Mouse (Mus musculus): ENCODE measurements at regions not wholly inside any gene's neighbourhood (a gene's known extent, or its start where the extent isn't known, plus 50 kb on each side); places are given as distances from the start of the nearest gene placed in this dataset.

GRCm38 (mm10) chr10:62055408-62055807 lies 76.5 kb upstream of the Col13a1 start:
- Histone ChIP-seq H3K9ac (ENCODE audit: low read depth, low read length) (no peak overlapping the region), H3K4me3 (ENCODE audit: low read depth, low read length) (no peak overlapping the region), H3K36me3 (ENCODE audit: control insufficient read depth, insufficient read depth, low read length) (no peaks in the 10 kb centered on the region), H3K9me3 (ENCODE audit: control insufficient read depth, low read length) (no peaks in the 10 kb centered on the region), H3K4me1 (replicated peaks; ENCODE audit: control insufficient read depth, insufficient read depth, low read length) (0 out of 2 replicates have a peak, but pooled peaks cover 3% of the 10 kb centered on the region), H3K4me2 (replicated peaks; ENCODE audit: low read depth, low read length) (no peak overlapping the region), H3K27me3 (ENCODE audit: control insufficient read depth, insufficient read depth, low read length) (no peaks in the 10 kb centered on the region), H3K27ac (ENCODE audit: low read depth, low read length) (no peak overlapping the region)
- ATAC-seq (ENCODE audit: low FRiP score) (no peak), DNase-seq (ENCODE audit: low spot score) (peak; percentile 65)
- 77% methylated on average over 2 of the region's 2 CpGs for WGBS

DNA sequence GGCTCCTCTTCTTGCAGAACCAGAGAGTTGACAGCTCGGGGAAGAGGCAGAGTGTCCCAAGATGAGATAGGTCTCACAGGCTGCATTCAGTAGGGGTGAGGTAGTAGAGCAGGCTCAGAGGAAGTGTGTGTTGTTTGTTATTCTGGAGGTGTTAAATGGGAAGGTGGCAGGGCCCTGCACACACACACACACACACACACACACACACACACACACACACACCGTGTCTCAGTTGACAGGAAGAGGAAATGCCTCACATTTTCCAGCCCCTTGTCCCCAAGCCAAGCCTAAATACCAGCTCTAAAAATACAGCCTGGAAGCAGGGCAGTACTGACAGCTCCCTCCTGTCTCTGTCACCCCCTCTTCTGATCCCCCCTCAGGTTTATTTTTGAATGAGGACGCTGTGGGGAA lies 70.9 kb upstream of the Col13a1 start:
- no peak overlapping the region for H3K27ac ChIP-seq (ENCODE audit: low read depth, low read length)
- WGBS: 40% methylated on average over 3 of the region's 3 CpGs
- H3K4me2 ChIP-seq (replicated peaks; ENCODE audit: low read depth, low read length): no peak overlapping the region
- H3K4me3 ChIP-seq (ENCODE audit: low read depth, low read length): no peak overlapping the region
- no peak overlapping the region for H3K9ac ChIP-seq (ENCODE audit: low read depth, low read length)
- no peaks in the 10 kb centered on the region for H3K36me3 ChIP-seq (ENCODE audit: control insufficient read depth, insufficient read depth, low read length)
- no peak for ATAC-seq (ENCODE audit: low FRiP score)
- H3K4me1 ChIP-seq (replicated peaks; ENCODE audit: control insufficient read depth, insufficient read depth, low read length): no peaks in the 10 kb centered on the region
- H3K9me3 ChIP-seq (ENCODE audit: control insufficient read depth, low read length): no peaks in the 10 kb centered on the region
- no peaks in the 10 kb centered on the region for H3K27me3 ChIP-seq (ENCODE audit: control insufficient read depth, insufficient read depth, low read length)
- DNase-seq (ENCODE audit: low spot score): no peak

DNA sequence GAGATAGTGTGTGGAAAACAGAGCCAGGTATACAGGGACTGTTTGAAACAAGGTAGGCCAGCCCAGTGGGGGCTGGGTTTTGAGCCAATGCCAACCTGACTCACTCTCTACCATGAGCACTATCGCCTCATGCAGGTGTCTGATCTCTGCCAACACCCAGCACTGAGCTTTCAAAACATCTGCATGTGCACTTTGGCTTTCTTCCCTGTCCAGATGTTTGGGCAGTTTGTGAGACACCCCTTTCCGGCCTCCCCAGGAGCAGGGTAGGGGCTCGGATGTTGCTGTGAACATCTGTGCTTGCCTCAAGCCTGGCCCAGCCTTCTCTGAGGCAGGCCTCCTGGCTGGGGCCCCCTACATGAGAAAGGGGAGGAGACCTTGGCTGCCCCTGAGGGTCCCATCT lies 65.5 kb upstream of the Col13a1 start:
- Histone ChIP-seq H3K36me3 (ENCODE audit: control insufficient read depth, insufficient read depth, low read length) (no peaks in the 10 kb centered on the region), H3K27ac (ENCODE audit: low read depth, low read length) (no peak overlapping the region), H3K9me3 (ENCODE audit: control insufficient read depth, low read length) (peaks cover 9% of the 10 kb centered on the region), H3K27me3 (ENCODE audit: control insufficient read depth, insufficient read depth, low read length) (no peaks in the 10 kb centered on the region), H3K9ac (ENCODE audit: low read depth, low read length) (no peak overlapping the region), H3K4me1 (replicated peaks; ENCODE audit: control insufficient read depth, insufficient read depth, low read length) (no peaks in the 10 kb centered on the region), H3K4me3 (ENCODE audit: low read depth, low read length) (no peak overlapping the region), H3K4me2 (replicated peaks; ENCODE audit: low read depth, low read length) (no peak overlapping the region)
- ATAC-seq (ENCODE audit: low FRiP score): no peak
- DNase-seq (ENCODE audit: low spot score): no peak
- whole genome bisulfite sequencing: 79% methylated on average over 3 of the region's 3 CpGs

GRCm38 (mm10) chr10:62039915-62040314 lies 61.0 kb upstream of the Col13a1 start:
- Histone ChIP-seq H3K36me3 (ENCODE audit: control insufficient read depth, insufficient read depth, low read length) (no peaks in the 10 kb centered on the region), H3K4me3 (ENCODE audit: low read depth, low read length) (no peak overlapping the region), H3K27ac (ENCODE audit: low read depth, low read length) (no peak overlapping the region), H3K9ac (ENCODE audit: low read depth, low read length) (no peak overlapping the region), H3K27me3 (ENCODE audit: control insufficient read depth, insufficient read depth, low read length) (no peaks in the 10 kb centered on the region), H3K4me2 (replicated peaks; ENCODE audit: low read depth, low read length) (no peak overlapping the region), H3K9me3 (ENCODE audit: control insufficient read depth, low read length) (peaks cover 9% of the 10 kb centered on the region), H3K4me1 (replicated peaks; ENCODE audit: control insufficient read depth, insufficient read depth, low read length) (no peaks in the 10 kb centered on the region)
- ATAC-seq (ENCODE audit: low FRiP score) (no peak), DNase-seq (ENCODE audit: low spot score) (no peak)
- whole genome bisulfite sequencing: 96% methylated on average over 8 of the region's 8 CpGs

DNA sequence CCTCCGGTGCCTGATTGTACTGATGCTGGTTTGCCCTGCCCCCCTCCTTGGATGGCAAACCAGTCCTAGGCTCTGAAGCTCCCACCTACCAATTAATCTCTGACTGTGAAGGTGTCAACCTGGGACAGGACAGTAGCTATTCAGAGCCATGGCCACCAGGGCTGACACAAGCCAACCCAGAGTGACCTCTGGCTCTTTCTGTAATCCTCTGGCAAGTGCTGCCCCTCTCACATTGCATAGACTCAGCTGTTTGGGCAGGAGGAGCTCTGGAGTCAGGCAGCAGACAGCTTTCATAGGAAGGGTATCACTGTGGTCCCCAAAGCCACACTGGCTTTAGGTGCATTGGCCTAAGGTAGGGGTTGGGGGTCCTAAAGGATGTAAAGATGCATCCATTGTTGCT lies 59.7 kb upstream of the Col13a1 start:
- 86% methylated on average over 1 of the region's 1 CpGs for WGBS
- no peak for DNase-seq (ENCODE audit: low spot score)
- Histone ChIP-seq H3K4me2 (replicated peaks; ENCODE audit: low read depth, low read length) (no peak overlapping the region), H3K9ac (ENCODE audit: low read depth, low read length) (no peak overlapping the region), H3K4me1 (replicated peaks; ENCODE audit: control insufficient read depth, insufficient read depth, low read length) (no peaks in the 10 kb centered on the region), H3K36me3 (ENCODE audit: control insufficient read depth, insufficient read depth, low read length) (no peaks in the 10 kb centered on the region), H3K9me3 (ENCODE audit: control insufficient read depth, low read length) (peaks cover 9% of the 10 kb centered on the region), H3K27me3 (ENCODE audit: control insufficient read depth, insufficient read depth, low read length) (no peaks in the 10 kb centered on the region), H3K27ac (ENCODE audit: low read depth, low read length) (no peak overlapping the region), H3K4me3 (ENCODE audit: low read depth, low read length) (no peak overlapping the region)
- ATAC-seq (ENCODE audit: low FRiP score): no peak

GRCm38 (mm10) chr10:62037402-62038199 lies 58.7 kb upstream of the Col13a1 start:
- Histone ChIP-seq H3K9ac (ENCODE audit: low read depth, low read length) (no peak overlapping the region), H3K4me3 (ENCODE audit: low read depth, low read length) (no peak overlapping the region), H3K4me1 (replicated peaks; ENCODE audit: control insufficient read depth, insufficient read depth, low read length) (no peaks in the 10 kb centered on the region), H3K4me2 (replicated peaks; ENCODE audit: low read depth, low read length) (no peak overlapping the region), H3K27ac (ENCODE audit: low read depth, low read length) (no peak overlapping the region), H3K27me3 (ENCODE audit: control insufficient read depth, insufficient read depth, low read length) (no peaks in the 10 kb centered on the region), H3K9me3 (ENCODE audit: control insufficient read depth, low read length) (peaks cover 9% of the 10 kb centered on the region), H3K36me3 (ENCODE audit: control insufficient read depth, insufficient read depth, low read length) (no peaks in the 10 kb centered on the region)
- WGBS: 79% methylated on average over 9 of the region's 9 CpGs
- ATAC-seq (ENCODE audit: low FRiP score): no peak
- DNase-seq (ENCODE audit: low spot score): no peak

- Histone ChIP-seq H3K36me3 (ENCODE audit: control insufficient read depth, insufficient read depth, low read length) (no peaks in the 10 kb centered on the region), H3K9me3 (ENCODE audit: control insufficient read depth, low read length) (peaks cover 9% of the 10 kb centered on the region), H3K4me2 (replicated peaks; ENCODE audit: low read depth, low read length) (no peak overlapping the region), H3K9ac (ENCODE audit: low read depth, low read length) (no peak overlapping the region), H3K27me3 (ENCODE audit: control insufficient read depth, insufficient read depth, low read length) (no peaks in the 10 kb centered on the region), H3K27ac (ENCODE audit: low read depth, low read length) (no peak overlapping the region), H3K4me3 (ENCODE audit: low read depth, low read length) (no peak overlapping the region), H3K4me1 (replicated peaks; ENCODE audit: control insufficient read depth, insufficient read depth, low read length) (no peaks in the 10 kb centered on the region)
- DNase-seq (ENCODE audit: low spot score) (no peak), ATAC-seq (ENCODE audit: low FRiP score) (no peak)
- WGBS: 56% methylated on average over 1 of the region's 1 CpGs
Measured at GRCm38 (mm10) chr10:62036815-62037214, 57.9 kb upstream of the Col13a1 start.

DNA sequence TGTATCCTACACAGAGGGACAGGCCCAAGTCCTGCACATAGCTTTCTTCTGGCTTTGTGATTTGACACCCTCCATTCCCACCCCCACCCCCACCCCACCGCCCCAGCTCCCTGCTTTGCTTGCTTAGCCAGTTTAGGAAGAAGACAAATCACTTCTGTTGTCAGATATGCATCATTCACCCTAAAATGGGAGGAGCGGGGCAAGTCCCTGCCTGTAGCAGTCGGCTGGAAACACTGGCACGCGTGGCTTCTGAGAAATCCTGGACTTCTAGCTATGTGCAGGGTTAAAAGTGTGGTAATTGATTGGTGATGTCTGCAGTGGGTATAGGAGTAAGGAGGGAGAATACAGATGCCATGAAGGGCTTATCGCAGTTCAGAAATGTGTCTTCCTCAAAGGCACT lies 55.4 kb upstream of the Col13a1 start:
- Histone ChIP-seq H3K4me3 (ENCODE audit: low read depth, low read length) (no peak overlapping the region), H3K27me3 (ENCODE audit: control insufficient read depth, insufficient read depth, low read length) (no peaks in the 10 kb centered on the region), H3K27ac (ENCODE audit: low read depth, low read length) (no peak overlapping the region), H3K36me3 (ENCODE audit: control insufficient read depth, insufficient read depth, low read length) (no peaks in the 10 kb centered on the region), H3K9me3 (ENCODE audit: control insufficient read depth, low read length) (no peaks in the 10 kb centered on the region), H3K4me1 (replicated peaks; ENCODE audit: control insufficient read depth, insufficient read depth, low read length) (no peaks in the 10 kb centered on the region), H3K4me2 (replicated peaks; ENCODE audit: low read depth, low read length) (no peak overlapping the region), H3K9ac (ENCODE audit: low read depth, low read length) (no peak overlapping the region)
- no peak for DNase-seq (ENCODE audit: low spot score)
- 87% methylated on average over 6 of the region's 6 CpGs for WGBS
- no peak for ATAC-seq (ENCODE audit: low FRiP score)

- ATAC-seq (ENCODE audit: low FRiP score) (no peak), DNase-seq (ENCODE audit: low spot score) (no peak)
- no peak overlapping the region for H3K27ac ChIP-seq (ENCODE audit: low read depth, low read length)
- no peak overlapping the region for H3K4me3 ChIP-seq (ENCODE audit: low read depth, low read length)
- H3K27me3 ChIP-seq (ENCODE audit: control insufficient read depth, insufficient read depth, low read length): no peaks in the 10 kb centered on the region
- no peak overlapping the region for H3K9ac ChIP-seq (ENCODE audit: low read depth, low read length)
- H3K9me3 ChIP-seq (ENCODE audit: control insufficient read depth, low read length): no peaks in the 10 kb centered on the region
- WGBS: 81% methylated on average over 5 of the region's 5 CpGs
- no peaks in the 10 kb centered on the region for H3K36me3 ChIP-seq (ENCODE audit: control insufficient read depth, insufficient read depth, low read length)
- H3K4me2 ChIP-seq (replicated peaks; ENCODE audit: low read depth, low read length): no peak overlapping the region
- no peaks in the 10 kb centered on the region for H3K4me1 ChIP-seq (replicated peaks; ENCODE audit: control insufficient read depth, insufficient read depth, low read length)
Measured at GRCm38 (mm10) chr10:62033748-62034147, 54.8 kb upstream of the Col13a1 start.

Measured in hindbrain, embryonic 11.5 days (tissue).